In genomic region chr2:11513057-11513967, GRCm38 (mm10) we compare ENCODE assay signal across 8 mouse cellular contexts. TPM values are rescaled to one million over a fixed set of nuclear protein-coding genes. Genes with fewer than 3 reads are reported as not detected.
A peak's percentile ranks its signal among the peaks of the same experiment; 100 is the strongest.
DNase-seq lines count a peak whose midpoint lies in the region.

No protein-coding gene starts in this region.

- DNase-seq in cerebellum, postnatal 10 days: peak; percentile 46 to 54
- DNase-seq in cerebellum, adult 11-12 months: no peak
- DNase-seq in urinary bladder, postnatal 14 days (ENCODE audit: low spot score): peak; percentile 52
- DNase-seq in urinary bladder, adult 2 months (ENCODE audit: low spot score): no peak
- DNase-seq in kidney, adult 8-10 months: peak; percentile 58 to 77
- peak; percentile 72 to 89 for DNase-seq in lung, postnatal 4 days
- DNase-seq in cerebellum, adult 8-10 months: no peak
- no peak for DNase-seq in spleen, adult 12 weeks (ENCODE audit: low spot score)

RNA-seq across cellular contexts. Expression of gene Pfkfb3, which starts 40.6 kb away (rescaled TPM):
- polyA plus RNA-seq in urinary bladder, adult 2 months (2012; rRNA removed): 31.5 and 34.5 TPM in 2 replicates

Comparison
In these comparisons a context has a peak if more than half of its experiments do, and no peak if none do; other contexts are left out.
1. DNase-seq: peak in cerebellum, postnatal 10 days (2 of 2), urinary bladder, postnatal 14 days (single experiment), kidney, adult 8-10 months (2 of 2) and lung, postnatal 4 days (2 of 2); none in cerebellum, adult 11-12 months (single experiment), urinary bladder, adult 2 months (single experiment), cerebellum, adult 8-10 months (single experiment) and spleen, adult 12 weeks (single experiment).